Mouse (Mus musculus) CD4-positive, CD25-positive, alpha-beta regulatory T cell, adult 4 months (primary cell): ENCODE data around the gene Fam172a. TPM values are rescaled to one million over a fixed set of nuclear protein-coding genes. Genes with fewer than 3 reads are reported as not detected.

ENCODE experiments used
- ATAC-seq: one replicate; pipeline ENCODE4 v1.8.0; 2017
- polyA plus RNA-seq, 2 experiments: library from polyadenylated mRNA; unstranded; fragments of 100-300 nt; shearing (Covaris generic); gene quantifications; one replicate each; pipeline ENCODE4 v1.2.1; 2017

The Fam172a gene
- polyA plus RNA-seq, 2 experiments from 2014 or later: 28.8 to 33.1 TPM

DNA sequence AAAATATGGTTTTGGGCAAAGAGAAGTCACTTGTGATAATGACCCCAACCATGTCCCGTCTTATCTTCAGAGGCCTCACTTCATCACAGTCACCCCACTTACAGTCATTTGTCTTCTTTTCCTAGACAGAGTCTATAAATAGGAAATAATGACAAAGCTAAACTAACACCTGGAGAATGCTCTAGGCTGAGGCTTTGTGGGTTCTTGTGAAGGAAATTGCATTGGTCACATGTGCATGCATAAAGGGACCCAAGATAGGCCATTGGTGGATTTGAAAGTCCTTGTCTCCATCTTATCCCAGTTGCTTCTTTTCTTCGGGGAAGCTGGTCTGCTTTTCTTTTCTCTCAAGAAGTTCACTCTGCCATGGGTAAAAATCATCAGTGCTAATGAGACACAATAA is 400.5 kb downstream of the Fam172a start:
- ATAC-seq: no peak

DNA sequence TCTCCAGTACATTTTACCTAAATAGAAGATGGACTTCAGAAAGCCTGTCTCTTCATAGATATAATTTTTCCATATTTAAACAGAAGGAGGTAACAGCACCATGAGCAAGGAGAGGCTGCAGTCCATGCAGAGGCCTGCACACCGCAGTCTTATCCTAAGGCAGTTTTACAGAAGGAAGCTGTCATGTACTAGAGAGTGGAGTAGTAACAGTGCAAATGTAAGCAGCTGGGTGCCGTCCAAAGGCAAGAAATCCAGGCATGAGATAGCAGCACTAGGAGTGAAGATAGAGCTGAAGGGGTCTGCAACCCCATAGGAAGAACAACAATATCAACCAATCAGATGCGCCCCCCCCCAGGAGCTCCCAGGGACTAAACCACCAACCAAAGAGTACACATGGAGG is 403.0 kb downstream of the Fam172a start:
- ATAC-seq: no peak

DNA sequence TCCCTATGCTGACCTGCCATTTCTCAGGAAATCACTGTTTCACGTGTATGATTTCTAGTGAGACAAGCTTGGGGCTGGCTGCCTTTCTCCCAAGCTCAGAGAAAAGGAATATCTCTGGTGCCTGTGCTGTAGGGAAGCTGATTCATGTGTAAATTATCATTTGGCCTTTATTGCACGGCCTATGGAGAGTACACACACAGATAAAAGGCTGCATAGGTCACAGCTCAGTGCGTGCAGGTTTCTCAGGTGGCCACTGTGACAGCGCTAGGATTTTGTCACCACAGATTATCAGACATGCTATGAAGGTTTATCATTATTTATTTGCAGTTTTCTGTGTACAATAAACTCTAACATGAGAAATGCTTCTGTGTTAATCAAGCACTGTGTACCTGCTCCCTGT is 408.8 kb downstream of the Fam172a start:
- ATAC-seq: no peak

DNA sequence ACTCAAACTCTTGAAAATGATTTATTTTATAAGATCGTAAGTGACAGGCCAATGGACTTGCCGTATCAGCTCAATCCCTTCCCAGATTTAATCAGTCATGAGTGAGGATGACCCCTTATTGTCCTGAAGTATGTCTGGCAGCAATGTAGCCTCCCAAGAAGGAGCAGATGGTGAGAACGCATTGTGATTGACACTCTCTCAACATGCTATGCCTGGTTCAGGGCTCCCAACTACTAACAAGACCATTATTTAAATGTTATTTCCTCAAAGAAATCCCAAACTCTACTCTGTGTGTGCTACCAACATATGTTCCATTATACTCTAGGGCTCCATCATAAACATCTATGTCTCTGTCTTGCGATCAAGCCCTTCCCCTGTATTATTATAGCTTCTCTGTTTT is 412.1 kb downstream of the Fam172a start:
- no peak for ATAC-seq

DNA sequence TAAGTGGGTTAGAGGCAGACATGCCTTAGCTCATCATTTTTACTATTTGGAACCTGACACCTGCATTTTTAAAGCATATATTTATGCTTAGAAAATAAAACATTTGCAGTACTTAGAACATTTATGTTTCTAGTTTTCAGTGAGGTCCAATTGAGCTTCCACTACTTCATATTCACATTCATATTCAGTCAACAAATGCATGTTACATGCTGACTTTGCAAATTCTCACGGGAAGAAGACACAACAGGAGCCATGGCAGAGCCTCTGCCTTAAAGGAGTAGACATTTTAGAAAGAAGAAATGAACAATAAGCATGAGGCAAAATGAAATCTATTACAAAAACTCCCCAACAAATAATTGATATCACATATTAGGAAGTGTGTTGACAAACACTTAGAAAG is 416.9 kb downstream of the Fam172a start:
- no peak for ATAC-seq

DNA sequence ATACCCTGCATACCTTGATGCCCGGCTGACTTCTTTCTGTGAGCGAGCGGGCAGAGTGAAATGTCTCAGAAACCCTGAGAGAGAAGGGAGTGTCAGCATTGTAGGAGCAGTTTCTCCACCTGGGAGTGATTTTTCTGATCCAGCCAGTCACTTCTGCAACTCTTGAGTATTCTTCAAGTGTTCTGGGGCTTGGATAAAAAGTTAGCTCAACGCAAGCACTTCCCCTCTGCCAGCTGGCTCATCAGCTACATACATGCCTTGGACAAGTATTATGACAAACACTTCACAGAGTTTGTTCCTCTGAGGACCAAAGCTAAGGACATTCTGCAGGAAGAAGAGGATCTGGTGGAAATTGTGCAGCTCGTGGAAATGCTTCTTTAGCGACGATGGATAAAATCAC is 420.2 kb downstream of the Fam172a start:
- no peak for ATAC-seq

DNA sequence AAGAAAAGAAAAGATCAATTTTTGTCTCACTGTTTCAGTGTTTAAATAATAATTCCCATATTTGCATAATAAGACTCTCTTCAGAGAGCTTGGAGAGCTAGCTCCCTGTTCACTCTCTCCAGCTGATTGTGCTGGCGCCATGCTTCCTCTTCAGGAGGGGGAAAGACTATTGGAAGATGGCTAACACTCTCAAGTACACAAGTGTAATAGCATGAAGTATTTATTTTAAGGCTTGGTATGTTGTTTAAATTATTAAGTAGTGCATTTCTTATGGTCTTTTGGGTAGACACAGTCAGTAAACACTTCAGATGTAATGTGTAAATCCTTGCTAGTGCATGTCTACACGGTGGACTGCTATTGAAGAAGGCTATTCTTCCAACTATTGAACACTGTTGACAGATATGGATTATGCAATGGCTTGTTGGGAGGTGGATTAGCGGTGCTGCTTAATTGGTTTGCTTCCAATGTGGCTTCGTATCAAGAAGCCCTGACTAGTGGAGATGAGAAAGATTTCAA is 422.1 kb downstream of the Fam172a start:
- no peak for ATAC-seq

DNA sequence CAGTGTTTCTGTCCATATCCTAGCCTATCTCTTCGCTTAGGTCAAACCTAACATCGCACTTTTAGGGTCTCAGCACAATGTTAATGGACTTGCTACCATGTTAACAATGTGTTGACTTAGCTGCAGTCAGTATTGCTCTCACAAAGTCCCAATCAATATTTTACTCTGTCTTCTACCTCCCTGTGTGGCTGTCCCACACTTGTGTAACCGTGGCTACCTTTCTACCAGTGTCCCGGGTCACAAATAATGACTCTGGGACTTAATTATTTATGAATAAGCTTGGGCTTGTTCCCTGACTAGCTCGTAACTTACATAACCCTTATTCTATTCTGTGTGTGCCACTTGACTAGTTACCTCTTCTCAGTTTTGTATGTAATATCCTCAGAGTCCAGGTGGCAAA is 455.6 kb downstream of the Fam172a start:
- no peak for ATAC-seq

DNA sequence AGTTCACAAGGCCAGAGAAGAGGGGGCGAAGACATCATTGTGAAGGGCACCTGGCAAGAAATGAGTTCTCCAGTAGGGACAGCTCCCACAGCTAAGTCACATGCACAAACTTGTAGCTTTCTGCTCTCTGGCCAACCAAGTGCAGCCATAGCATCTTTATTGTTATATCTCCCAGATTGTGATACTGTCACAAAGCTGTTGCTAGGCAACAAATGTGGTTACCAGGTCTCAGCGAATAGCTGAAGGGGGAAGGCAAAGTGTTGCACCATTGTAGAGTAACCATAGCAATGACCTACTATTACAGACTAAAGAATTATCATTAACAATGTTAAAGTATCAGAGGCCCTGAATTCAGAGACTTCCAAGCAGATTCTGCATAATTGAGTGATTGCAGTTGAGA is 460.3 kb downstream of the Fam172a start:
- peak; percentile 62 for ATAC-seq

DNA sequence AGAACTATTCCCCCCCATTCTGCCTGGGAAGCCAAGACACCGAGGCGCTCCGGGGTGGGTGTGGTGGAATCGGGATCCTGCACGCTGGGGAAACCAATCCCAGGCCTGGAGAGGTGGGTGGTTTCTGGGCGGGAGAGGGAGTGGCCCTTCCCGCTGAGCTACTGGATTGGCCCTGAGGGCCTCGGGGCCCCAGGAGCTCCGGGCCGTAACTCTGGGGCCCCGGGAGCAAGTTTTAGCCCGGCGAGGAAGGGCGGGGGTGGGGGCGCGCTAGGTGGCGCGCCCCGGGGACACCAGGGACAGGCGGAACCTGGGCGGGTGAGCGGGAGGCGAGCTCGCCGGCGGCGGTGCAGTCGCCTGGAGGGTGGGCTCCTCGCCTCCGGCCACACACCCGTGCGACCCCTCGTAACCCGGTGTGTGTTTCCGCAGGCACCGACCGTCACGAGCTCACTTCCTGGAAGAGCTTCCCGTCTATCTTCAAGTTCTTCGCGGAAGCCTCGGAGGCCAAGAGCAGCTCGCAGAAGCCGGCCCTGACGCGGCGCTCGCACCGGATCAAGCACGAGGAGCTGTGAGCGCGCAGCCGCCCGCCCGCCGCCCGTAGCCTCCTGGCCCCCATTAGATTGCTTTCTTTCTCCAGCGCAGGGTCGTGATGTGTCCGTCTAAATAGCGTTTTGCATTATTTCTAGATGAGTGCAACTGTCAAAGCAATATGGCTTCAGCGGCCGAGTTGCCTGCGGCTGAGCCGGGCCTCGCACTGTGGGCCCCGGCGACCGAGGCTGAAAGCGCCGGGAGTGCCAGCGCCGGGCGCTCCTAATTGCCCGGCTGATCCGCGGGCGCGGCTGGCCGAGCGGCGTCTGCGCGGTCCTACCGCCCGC is 461.5 kb downstream of the Fam172a start:
- peak; percentile 63 for ATAC-seq

DNA sequence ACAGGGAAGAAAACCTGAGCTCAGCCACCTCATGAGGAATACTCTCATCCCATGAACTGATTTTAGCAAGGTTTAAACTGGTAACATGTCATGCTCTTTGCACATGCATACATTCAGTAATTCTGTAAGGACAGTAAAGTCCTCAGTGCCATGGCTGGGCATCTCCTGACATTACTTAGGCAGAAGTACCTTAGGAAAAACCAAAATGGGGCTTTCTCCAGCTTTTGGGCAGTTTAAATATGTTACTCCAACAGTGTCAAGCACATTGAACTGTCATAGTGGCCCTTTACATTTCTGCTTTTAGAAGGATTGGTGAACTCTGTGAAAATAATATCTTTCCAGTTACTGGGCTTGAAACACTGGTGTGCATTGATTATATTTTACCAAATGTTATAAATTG is 463.1 kb downstream of the Fam172a start:
- ATAC-seq: no peak

DNA sequence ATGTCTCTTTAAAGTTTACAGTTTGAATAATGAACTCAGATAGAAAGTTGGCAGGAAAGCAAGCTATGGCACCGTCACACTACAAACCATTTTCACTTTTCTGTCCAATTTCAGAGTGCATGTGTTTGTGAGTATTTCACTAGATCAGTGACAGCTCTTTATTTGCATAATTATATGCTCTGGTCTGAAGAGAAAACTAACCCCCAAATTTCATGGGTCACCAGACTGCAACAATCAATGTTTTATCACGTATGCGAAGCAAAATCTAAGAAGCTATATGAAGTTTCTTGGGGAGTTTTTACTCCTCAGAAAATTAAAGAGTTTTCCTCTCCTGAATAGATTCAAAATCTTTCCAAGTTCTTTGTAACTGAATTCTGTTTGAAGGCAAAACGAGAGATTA is 466.3 kb downstream of the Fam172a start:
- ATAC-seq: no peak

DNA sequence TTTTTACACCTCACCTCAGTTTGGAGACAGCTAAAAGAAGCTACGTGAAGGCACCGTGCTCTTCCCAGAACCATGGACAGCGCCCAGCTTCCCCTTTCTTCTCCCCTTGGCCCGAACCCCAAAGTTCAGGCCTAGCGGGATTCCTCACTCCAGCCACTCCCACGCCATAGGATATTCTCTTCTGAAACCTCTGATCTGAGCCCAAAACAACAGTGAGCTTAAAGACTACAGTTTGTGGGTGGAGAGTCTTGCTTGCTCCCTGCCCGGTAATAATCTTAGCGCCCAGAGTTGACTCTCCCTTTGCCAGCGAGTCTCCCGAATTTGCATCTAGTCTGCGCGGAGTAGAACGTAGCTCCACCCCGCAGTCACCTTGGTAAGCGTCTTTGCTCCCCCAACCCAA is 469.5 kb downstream of the Fam172a start:
- no peak for ATAC-seq

DNA sequence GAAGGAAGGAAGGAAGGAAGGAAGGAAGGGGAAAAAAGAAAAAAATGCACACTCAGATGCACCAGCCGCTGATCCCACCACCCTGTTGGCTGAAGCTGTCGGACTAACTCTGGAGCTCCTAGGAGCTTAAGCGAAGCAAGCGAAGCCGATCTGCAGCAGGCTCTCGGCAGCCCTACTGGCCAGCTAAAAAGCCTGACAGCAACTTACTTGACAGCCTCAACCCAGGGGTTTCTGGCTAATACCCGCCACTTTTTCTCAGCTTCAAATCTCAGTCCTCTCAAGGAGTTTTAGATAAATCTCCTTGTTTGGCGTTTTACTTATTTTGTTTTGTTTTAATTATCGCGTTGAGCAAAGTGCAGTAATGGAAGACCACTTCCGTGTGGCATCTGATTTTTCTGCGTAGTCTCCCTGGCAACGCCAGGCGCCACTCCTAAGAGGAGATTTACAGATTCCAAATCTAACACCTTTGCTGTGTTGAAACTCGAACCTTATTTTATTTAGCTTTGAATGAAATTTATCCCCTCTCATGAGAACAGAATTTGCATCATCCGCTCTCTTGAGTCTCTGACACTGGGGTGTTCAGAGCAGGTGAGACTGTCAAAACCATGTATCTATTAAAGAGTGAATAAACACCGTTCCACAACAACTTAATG is 470.3 kb downstream of the Fam172a start:
- ATAC-seq: no peak

DNA sequence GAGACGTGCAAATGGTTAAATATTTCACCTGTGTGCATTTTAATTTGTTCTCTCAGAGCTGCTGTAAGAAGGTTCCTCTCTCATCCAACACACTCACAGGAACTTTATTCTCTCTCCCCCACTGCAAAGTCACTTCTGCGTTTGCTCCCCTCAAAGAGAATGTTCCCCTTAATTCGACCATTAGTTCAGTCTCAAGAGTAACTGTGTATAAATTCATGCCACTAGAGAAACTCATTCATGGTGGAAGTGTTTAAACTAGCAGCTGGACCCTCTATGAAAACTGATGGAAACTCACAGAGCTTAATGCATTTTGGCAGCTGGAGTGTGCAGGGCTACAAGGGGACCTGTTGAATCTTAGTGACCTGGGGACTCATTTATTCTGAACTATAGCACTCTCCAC is 471.0 kb downstream of the Fam172a start:
- no peak for ATAC-seq

DNA sequence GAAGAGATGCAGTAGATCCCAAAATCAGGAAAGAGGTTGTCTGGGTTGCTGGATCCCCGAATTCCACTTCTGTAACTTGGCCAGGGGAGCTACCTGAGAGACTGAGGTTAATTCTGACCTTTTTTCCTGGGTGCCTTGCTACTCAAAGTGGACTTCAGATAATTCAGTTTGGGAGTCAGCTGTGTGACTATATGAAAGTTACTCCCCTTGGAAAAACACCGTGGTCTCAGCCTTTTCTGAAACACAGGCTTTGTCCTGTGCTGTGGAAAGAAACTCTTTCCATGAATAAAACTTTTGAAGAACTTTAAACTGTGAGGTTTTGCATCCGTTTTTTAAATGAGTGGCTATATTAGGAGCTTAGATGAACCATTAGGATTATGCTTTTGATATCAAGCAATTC is 472.4 kb downstream of the Fam172a start:
- no peak for ATAC-seq

DNA sequence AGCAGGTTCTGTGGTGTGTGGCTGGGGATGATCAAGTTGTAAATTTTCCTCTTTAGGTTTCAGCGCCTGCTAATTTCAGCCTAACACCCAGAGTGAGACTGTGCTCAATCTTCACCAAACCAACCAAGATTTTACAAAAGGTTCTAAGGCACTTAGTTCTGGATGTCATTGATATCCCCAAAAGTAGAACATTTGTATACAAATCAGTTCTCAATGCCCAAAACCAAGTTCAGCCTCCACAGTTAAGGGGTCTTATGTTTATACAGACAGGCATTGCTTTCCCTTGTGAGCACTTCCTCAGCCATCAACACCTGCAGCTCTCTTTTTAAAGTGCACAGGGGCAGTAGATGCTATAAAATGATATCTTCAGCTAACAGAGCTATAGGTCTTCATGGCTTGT is 473.1 kb downstream of the Fam172a start:
- no peak for ATAC-seq

DNA sequence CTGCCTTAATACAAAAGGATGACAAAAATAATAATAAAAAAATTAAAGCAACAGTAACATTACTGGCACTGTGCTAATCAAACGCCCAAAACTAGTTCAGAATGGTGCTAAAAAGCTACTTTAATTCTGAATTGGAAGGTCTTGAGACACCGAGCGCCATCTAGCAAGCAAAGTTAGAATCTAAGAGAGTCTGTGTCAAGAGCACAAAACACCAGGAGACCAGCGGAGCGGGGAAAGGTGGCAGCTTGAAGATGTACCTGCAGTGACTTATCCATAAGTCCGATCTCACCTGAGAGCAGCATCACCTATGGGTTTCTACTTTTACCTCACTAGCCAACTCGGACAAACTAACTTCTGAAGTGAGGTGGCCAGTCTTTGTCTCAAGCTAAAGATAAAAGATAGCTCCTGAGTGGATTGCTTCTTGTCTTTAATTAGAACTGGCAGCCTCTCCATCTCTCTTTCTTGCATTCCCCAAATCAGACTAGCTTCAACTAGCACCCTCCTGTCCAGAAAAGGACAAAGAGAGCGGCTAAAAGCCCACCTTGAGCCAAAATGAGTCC is 474.1 kb downstream of the Fam172a start:
- no peak for ATAC-seq

DNA sequence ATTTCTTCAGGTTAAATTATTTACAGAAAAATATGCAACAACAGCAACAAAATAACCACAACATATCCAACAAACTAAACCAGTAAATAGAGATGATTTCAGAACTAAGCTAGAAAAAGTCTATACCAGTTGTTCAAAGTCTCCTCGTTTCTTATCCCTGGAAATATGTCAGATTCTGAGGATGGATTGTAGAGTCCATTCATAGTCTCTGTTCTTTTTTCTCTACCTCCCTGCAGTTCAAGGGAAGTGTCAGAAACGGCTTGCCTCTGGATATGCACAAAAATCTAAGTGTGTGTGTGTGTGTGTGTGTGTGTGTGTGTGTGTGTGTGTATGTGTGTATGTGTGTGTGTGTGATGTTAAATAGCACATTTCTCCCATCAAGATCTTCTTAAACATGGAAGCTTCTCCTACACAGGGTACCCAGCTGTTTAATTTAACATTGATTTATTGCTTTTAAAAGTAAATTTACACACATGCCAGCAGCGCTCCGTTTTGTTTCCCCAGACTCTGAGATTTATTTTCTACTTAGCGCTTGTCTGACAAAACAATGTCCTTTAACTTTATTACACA is 475.6 kb downstream of the Fam172a start:
- no peak for ATAC-seq

DNA sequence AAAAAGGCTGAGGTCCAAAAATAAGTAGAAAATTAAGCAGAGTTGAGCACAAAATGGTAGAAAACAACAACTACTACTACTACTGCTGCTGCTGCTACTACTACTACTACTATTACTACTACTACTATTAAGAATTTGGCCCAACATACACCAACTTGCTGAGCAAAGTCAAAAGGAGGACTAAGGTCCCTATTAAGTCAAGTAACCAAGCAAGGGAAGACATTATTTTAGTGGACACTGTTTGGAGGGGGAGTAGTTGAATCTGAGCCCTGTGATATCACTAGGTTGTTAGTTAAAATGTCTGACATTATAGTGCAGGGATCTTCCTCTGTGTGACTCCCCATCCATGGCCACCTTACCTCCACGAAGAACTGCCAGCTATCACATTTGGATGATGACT is 476.2 kb downstream of the Fam172a start:
- ATAC-seq: no peak

DNA sequence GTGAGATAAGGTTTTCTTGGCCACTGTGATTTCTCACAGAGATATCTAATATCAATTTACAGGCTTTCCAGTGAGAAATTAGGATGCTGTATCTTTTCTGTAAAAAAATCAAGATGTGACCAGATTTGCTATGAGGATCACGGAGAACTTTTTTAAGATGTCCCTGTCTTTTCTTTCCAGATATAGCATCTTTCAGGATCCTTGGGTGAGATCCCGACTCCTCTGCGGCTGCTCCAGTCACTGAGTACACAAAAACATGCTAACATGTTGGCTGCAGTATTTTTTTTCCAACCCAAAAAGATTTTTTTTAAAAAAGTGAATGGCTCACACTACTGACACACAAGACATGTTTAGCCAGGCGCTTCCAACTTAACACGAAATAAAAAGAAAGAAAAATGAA is 476.9 kb downstream of the Fam172a start:
- no peak for ATAC-seq

DNA sequence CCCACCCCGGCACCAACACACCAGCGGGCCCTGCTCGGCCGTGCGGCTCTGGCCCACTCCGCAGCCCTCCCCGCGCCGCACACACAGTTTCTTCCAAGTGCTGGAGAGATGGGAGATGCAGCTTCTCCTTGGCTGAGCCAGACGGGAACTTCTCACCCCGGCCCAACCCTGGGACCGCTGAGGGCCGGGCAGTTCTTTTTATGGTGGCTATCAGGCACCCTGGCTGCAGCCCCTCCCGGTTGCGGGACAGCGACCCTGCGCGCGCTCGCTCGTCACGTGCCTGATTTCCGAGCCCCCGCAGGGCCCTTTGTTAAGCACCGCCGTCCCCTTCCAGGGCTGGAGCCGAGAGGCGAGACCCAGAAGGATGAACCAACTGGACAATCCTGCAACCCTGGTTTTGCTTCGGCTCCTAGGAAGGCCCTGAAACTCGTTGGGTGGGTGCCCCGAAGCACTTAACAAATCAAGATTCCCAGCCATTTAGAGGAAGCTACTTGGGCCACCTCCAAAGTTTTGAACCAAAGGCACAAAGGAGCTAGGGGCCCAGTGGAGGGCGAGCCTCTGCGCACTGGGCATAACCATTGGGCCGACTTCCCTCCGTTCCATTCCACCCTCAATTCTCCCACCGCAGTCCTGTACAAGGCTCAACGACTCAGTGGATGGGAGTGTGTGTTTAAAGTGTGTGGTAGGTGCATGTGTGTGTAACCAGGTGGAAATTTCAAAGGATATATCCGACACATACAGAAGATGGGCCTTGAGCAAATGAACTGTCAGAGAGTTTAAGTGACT is 477.7 kb downstream of the Fam172a start:
- no peak for ATAC-seq

DNA sequence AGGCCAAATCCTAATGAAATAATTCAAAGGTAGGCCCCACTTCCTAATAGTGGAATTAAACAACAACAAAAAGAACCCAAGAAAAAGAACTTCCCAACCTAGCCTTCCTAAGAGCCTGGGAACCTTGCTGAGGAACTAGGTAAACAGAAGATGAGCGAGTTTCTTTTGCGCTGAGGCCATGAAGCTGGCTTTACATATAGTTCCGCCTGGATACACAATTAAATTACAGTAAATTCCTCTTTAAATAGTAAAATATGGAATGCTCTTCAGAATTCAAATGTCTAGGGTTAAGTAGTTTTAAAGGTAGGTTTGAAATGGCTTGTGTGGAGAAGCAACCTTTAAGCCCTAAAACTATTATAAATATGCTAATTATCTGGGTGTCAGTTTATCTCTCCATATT is 478.4 kb downstream of the Fam172a start:
- no peak for ATAC-seq
